Mouse (Mus musculus) heart, postnatal 10 days (tissue): ENCODE measurements at regions not wholly inside any gene's neighbourhood (a gene's known extent, or its start where the extent isn't known, plus 50 kb on each side); places are given as distances from the start of the nearest gene placed in this dataset.

Experiments used
- DNase-seq, 2 experiments: peaks; one replicate each; pipeline ENCODE4 v3.0.0; 2021
- intact Hi-C: fragments of 180-260 bp; cut with DNase I; formaldehyde crosslinking; loops from one replicate; pipeline ENCODE4 v1.15.1; 2025

GRCm38 (mm10) chr3:148004006-148004405 lies 986.3 kb downstream of the Adgrl2 start:
- no peak for DNase-seq
- intact Hi-C loops, result no loop called here

- intact Hi-C loops, result no loop called here
- DNase-seq, result peak in 1 of 2 experiments; percentile 6
These were observed 990.9 kb downstream of the Adgrl2 start for GRCm38 (mm10) chr3:147999330-147999953.

DNA sequence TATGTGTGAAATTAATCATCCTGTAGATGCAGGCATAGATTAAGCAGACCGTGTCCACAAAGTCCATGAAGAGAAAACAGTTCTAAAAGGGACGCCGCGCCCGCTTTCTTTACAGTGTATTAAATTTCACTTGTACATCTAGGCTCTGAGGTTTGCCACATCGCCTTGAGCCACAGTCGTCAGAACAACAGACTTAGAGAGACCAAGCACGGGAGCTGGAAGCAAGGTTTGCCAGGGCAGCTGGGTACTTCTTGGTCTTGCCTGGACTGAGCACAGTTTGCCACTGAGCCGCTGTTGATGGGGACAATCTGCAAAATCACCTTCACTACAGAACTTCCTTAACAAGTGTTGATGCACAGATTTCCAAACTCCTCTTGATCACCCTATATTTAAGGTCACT lies 998.6 kb downstream of the Adgrl2 start:
- intact Hi-C loops, result no loop called here
- no peak for DNase-seq

DNA sequence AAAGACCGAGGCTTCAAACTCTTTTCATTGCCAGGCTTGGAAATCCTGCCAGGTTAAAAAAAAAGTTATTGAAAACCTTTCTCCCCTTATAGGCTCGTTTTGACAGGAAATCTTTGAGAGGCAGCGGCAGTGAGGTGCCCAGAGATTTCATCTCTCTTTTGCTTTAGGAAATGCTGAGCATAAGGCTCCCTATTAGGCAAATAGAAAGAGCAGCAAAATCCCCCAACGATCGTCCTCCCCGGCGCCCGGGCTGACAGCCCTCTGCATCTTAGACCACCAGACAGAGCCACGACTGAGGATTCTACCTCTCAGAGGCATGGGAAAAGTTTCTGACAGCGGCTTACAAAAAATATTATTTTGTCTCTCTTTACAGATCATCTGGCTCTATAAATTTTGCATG lies 999.5 kb downstream of the Adgrl2 start:
- DNase-seq, result no peak
- intact Hi-C loops, result no loop called here

DNA sequence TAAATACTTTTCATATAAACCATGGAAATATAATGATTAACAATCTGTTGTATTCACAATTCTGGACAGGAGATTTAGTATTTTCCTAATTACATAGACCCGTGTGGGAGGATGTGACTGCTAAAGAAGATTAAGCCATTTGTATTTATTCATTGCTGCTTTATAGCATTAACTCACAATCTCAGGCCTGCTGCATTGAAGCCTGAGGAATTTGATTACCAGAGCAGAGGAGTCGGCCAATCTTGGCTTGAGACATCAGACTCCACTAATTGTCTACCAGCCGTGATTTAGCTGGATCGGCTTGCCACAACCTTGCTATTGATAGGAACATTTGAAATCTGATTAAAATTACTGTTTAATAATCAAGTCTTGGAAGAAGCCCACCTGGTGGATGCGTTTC lies 1007.5 kb downstream of the Adgrl2 start:
- no peak for DNase-seq
- intact Hi-C loops, result no loop called here

GRCm38 (mm10) chr3:147981621-147982020 lies 1008.7 kb downstream of the Adgrl2 start:
- DNase-seq, result no peak
- intact Hi-C loops, result no loop called here

DNA sequence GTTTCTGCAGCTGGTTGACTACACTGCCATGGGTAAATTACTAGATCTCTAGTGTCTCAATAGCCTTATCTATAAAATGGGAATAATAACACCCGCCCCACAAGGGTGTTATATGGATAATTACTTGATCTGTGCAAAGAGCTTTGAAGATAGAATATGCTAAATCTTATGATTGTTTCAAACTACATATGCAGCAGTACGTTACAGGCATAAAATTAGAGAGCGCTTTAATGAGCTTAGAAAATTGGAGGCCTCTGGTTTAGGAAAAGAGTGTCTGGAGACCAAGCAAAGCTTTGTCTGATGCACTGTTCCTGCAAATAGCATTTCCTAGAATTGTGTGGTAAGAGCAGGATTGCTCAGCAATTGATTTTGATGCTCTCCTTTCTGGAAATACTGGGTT lies 1013.8 kb downstream of the Adgrl2 start:
- no peak for DNase-seq
- intact Hi-C loops, result no loop called here

DNA sequence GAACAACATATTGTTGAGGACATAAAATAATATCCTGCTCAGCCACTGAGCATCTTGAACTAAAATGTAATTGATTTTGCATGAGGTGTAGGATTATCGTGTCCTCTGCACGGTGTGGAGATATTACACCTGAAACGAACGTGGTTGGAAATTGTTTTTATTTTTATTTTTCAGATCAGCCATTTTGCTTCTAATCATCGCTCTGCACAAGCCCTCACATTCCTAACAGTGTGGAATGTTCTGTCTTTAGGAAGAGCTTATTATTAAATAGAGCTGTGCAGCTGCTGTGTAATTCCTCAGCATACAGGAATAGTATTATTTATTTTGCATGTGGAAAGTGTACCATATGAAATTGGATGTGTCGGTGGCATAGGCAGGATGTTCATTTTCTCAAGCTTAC lies 1014.3 kb downstream of the Adgrl2 start:
- intact Hi-C loops, result no loop called here
- DNase-seq, result no peak

- intact Hi-C loops, result no loop called here
- no peak for DNase-seq
These were observed 1014.9 kb downstream of the Adgrl2 start for GRCm38 (mm10) chr3:147975500-147975899.

DNA sequence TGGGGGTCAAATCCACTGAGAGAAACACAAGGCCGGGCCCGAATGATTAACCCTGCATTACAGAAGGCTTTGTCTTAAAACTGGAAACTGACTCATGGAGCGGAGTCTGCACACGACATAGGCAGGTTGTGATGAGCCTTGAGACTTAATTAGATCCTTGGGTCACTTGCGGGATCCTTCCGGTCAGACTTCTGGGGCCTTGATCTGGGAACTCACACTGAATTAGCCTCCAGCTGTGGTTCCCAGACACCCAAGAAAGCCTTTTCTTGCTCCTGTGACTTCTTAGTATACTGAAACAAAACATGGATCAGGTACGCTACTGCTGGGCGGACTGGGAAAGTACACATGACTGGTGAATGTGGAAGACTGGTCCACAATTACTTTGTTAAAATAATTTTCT lies 1015.8 kb downstream of the Adgrl2 start:
- intact Hi-C loops, result no loop called here
- DNase-seq, result no peak

DNA sequence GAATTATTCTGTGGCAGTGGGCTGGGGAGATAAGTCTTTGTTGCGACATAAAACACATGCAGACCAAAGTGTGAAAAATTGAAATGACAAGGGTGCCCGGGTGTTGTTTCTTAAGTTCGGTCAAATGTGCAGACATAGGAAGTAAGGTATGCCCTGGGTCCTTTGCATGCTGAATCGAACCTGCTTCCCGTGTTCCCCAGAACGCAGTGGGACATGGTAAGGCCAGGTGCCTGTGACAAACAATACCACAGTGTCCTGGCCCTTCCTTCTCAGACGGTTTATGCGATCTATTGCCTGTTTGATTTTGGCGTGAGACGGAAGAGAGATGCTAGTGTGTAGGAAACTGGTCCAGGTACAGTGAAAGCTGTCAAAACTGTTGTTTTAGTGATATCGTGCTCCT lies 1022.1 kb downstream of the Adgrl2 start:
- intact Hi-C loops, result no loop called here
- no peak for DNase-seq

DNA sequence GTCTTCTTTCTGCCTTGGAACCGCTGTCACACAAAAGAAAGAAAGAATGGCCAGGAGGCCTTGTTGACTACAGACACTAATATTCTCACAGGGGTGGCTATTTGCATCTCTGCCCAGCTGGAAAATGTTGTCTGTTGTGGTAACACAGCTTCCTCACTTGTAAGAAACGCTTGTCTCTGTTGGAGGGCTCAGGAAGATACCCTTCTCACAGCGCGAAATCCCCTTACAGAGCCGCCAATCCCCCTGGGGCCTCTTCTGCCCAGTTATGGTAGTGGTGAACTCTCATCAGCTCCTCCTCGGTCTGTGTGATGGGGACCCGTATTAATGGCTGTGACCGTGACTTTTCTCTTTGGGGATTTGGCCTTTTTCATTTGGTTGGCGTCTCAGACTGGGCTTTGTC lies 1022.5 kb downstream of the Adgrl2 start:
- intact Hi-C loops, result no loop called here
- no peak for DNase-seq

DNA sequence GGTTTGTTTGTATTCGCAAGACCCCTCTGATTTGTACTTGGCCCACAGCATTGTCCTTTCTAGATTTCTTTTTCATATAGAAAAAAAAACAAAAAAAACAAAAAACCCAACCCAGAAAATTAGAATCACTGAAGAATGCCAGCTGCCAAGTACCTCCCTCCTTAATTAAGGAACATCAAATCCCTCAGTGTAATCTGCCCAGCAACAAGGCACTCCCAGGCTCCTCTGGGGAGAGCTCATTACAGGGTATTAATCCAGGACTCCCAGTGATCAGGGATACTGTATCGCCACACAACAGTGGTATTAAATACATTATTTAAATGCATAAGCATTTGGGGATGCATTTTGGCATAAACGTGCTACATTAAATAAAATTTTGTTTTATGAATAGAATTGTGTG lies 1023.1 kb downstream of the Adgrl2 start:
- intact Hi-C loops, result no loop called here
- no peak for DNase-seq

GRCm38 (mm10) chr3:147966827-147967226 lies 1023.5 kb downstream of the Adgrl2 start:
- intact Hi-C loops, result no loop called here

GRCm38 (mm10) chr3:147966379-147966778 lies 1024.0 kb downstream of the Adgrl2 start:
- peak; percentile 29 to 32 for DNase-seq
- intact Hi-C loops, result no loop called here

More at GRCm38 (mm10) chr3:147966827-147967226, 1023.5 kb downstream of the Adgrl2 start:
- DNase-seq, result no peak

- no peak for DNase-seq
These were observed 1026.5 kb downstream of the Adgrl2 start for GRCm38 (mm10) chr3:147963698-147964476.

GRCm38 (mm10) chr3:147948041-147948592 lies 1042.2 kb downstream of the Adgrl2 start:
- intact Hi-C loops, result no loop called here
- peak; percentile 8 to 13 for DNase-seq

More at GRCm38 (mm10) chr3:147963698-147964476, 1026.5 kb downstream of the Adgrl2 start:
- intact Hi-C loops, result no loop called here

DNA sequence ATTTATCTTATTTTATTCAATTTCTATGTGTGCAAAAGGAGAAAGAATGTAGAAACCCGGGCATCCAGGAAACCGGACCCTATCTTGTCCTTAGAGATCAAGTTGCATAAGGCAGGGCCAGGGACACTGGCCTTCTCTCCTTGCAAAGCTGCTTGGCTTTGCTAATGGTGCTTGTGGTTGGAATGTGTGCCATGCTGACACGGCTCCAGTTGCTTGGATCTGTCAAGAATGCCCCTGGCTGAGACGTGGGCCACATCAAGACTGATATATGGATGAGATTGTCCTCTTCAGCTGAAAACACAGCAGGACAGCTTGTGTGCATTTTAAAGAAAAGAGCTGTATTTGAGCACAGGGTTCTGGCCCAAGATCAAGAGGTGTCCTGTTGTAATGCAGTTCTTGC lies 1047.0 kb downstream of the Adgrl2 start:
- no peak for DNase-seq
- intact Hi-C loops, result no loop called here

DNA sequence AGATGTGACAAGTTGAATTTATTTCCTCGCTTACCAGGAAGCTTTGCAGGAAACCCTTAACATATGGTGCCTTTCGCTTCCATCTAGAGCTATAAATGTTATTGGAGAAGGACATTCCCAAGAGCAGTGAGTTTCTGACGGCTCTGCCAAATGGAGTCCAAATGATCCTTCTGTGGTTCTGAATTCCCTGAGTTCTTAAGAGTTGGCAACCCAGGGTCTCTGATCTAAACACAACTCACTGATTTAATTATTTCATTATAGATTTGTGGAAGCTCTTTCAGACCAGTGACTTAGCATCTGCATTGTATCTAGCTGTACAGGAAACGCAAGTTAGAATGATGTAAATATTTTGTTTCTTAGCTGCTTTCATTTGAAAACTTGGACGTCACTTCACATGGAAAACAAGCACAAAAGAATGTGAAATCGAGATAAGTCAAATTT lies 1059.5 kb downstream of the Adgrl2 start:
- intact Hi-C loops, result no loop called here
- DNase-seq, result no peak

GRCm38 (mm10) chr3:147920181-147920580 lies 1068.0 kb downstream of the Ttll7 start:
- intact Hi-C loops, result no loop called here
- DNase-seq, result no peak

GRCm38 (mm10) chr3:147919701-147920100 lies 1067.5 kb downstream of the Ttll7 start:
- DNase-seq, result no peak
- intact Hi-C loops, result no loop called here

GRCm38 (mm10) chr3:147919146-147919545 lies 1067.0 kb downstream of the Ttll7 start:
- DNase-seq, result no peak
- intact Hi-C loops, result no loop called here
